Mouse (Mus musculus): ENCODE measurements around the gene B3gnt9.

The B3gnt9 gene

GRCm38 (mm10) chr8:105209153-105210110 lies 45.5 kb downstream of the B3gnt9 start:
- DNase-seq (ENCODE audit: low spot score) = no peak

GRCm38 (mm10) chr8:105207675-105208273 lies 47.2 kb downstream of the B3gnt9 start:
- DNase-seq (ENCODE audit: low spot score) = no peak

GRCm38 (mm10) chr8:105206766-105207275 lies 48.1 kb downstream of the B3gnt9 start:
- no peak for DNase-seq (ENCODE audit: low spot score)

DNA sequence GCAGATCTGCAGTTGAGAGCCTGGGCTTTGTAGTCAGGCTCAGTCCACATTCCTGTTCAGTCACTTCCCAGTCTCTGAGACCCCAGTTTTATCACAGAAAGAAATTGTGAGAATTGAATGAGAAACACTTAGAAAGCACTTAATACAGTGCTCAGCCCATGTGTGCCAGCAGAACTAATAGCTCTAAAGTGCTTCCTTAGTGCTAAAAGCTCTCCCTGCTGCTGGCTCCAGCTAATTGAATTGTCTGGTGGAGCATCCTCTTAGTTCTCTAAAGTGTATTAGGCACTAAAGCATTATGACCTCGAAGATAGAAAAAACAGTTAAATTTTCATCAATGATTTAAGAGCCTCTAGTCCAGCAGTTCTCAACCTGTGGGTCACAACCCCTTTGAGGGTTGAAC lies 49.2 kb downstream of the B3gnt9 start:
- no peak for DNase-seq (ENCODE audit: low spot score)
